Mouse (Mus musculus) testis, postnatal 14 days (tissue): ENCODE data around the gene Rsph6a.

Experiments used
- DNase-seq: peaks from one replicate; pipeline ENCODE4 v3.0.0; 2021; ENCODE audit warnings: low spot score

The Rsph6a gene

GRCm38 (mm10) chr7:19078732-19079131, 24.2 kb downstream of the Rsph6a start:
- DNase-seq = peak; percentile 48

- peak; percentile 11 for DNase-seq
These were observed 26.0 kb downstream of the Rsph6a start for GRCm38 (mm10) chr7:19080451-19080950.

GRCm38 (mm10) chr7:19082171-19082570, 27.7 kb downstream of the Rsph6a start:
- DNase-seq = peak; percentile 35

DNA sequence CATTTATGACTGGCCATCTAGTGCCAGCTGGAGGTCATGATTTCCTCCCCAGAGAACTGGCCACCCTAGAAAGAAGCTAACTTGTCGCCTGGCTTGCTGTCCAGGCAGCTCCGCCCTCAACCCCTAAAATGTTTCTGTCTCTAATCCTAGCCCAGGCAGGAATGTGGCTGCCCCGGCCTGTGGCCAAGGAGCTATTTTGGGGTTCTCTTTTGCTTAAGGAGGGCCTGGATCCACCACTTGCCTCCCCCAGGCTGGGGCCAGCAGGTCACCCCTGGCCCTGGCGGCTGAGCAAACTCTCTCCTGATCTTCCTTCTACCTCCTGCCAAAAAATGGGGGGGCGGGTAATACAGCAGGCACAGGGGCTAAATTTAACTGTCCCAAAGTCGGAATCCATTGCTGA, 28.6 kb downstream of the Rsph6a start:
- DNase-seq = no peak

DNA sequence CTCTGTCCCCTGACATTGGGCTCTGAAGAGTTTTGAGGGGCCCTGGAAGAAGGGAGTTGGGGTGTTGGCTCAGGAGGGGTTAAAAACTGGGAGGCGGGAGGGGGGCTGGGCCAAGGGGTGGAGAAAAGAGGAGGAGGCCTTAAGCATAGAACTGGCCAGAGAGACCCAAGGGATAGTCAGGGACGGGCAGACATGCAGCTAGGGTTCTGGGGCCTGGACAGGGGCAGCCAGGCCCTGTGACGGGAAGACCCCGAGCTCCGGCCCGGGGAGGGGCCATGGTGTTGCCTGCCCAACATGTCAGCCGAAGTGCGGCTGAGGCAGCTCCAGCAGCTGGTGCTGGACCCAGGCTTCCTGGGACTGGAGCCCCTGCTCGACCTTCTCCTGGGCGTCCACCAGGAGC, 29.2 kb downstream of the Rsph6a start, which contains the start of gene Dmpk:
Gene Dmpk (plus strand): TSS at position 149 of the 400 bp plus-strand sequence.
- DNase-seq = no peak

DNA sequence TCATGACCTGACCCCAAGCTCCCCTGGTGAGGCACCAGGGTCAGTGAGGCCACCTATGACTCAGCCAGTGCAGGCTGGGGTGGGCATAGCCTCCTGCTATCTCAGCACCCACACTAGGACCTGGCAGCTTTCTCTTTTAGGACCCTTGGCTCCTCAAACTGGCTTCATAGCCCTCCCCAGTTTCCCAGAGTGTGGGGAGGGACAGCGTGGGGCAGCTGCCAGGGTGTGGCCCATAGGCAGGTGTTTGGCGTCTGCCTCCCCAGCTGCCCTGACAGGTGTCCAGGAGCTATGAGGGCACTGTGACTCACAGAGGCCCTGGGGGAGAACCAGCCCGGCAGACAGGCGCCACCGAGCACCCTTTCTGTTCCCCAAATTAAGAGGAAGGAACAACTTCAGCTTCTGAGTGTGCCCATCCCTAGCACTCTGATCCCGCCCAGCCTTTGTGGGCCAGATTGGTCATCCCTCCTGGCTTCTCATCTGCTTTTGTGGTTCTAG, 29.8 kb downstream of the Rsph6a start:
- no peak for DNase-seq

DNA sequence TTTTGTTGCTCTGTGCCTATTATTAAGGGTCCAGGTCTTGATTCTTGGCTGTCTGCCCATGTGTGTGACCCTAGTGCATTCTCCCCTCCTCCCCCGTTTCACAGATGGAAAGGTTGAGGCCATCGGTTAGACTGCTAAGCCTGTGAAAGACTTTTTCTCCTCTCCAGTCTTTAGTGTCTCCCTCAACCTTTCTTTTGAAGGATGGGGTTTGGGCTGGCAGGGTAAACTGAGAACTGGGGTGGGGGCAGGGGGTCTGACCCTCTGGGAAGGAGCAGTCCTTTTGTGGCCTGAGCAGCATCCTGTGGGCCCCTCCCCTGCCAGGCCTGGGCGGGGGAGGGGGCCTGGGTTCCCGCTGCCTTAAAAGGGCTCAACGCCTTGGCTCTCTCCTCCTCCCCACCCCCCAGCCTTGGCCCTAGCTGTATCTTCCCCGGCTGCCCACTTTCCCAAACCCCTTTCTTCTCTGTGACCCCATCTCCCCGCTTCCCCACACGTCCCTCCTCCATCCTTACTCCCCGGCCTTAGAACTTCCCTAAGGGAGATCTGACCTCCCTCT, 30.5 kb downstream of the Rsph6a start:
- no peak for DNase-seq

DNA sequence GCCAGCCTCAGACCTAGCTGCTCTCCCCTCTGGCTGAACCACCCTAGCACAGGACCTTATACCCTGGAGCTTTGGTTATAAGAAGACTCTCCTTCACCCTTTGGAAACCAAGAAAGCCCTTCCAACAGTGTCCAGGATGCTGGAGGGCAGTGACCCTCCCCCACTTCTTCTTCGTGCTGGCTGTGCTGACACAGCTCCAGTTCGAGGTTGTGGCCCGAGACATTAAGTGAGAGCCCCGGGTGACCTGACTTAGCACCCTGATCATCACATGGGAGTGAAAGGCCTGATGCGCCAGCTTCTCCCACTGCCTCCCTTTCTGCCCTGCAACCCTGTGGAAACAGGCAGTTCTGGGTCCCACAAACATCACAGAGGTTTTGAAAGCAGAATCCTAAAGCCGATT, 31.0 kb downstream of the Rsph6a start:
- DNase-seq = no peak

DNA sequence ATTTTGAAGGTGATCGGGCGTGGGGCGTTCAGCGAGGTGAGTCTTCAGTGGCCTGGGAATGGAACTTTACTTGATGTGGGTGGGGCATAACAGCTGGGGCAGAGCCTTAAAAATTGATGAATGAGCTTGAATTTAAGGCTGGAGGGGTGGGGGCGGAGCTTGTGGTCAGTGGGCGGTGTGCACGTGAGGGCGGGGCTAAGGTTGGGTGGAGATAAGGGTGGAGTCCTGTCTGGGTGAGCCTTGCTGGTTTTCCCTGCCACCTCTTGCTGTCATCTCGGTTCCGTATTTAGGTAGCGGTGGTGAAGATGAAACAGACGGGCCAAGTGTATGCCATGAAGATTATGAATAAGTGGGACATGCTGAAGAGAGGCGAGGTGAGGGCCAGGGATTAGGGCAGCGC, 31.6 kb downstream of the Rsph6a start:
- no peak for DNase-seq

DNA sequence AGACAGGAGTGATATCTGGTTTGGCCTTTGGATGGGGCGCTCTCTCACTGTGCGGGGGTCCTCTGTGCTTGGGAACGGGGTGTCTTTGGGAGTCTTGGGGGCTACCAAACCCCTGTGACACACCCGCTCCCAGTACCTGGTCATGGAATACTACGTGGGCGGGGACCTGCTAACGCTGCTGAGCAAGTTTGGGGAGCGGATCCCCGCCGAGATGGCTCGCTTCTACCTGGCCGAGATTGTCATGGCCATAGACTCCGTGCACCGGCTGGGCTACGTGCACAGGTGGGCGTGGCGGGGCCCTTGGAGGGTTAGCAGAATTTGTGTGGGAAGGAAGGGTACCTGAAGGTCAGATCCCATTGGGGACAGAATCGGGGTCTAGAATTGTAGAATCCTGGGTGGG, 32.3 kb downstream of the Rsph6a start:
- DNase-seq = no peak

DNA sequence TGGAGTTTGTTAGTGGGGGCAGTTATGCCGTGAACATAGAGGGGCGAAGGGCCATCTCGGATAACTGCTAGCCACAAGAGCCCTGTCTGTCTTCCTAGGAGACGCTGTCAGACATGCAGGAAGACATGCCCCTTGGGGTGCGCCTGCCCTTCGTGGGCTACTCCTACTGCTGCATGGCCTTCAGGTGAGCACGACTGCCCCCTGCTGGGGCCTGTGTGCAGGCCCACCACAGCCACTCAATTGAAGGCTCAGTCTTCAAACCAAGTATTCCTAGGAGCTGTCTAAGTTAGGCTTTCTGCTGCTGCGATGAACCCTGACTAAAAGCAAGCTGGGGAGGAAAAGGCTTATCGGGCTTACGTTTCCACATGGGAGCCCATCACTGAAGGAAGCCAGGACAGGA, 34.3 kb downstream of the Rsph6a start:
- no peak for DNase-seq

DNA sequence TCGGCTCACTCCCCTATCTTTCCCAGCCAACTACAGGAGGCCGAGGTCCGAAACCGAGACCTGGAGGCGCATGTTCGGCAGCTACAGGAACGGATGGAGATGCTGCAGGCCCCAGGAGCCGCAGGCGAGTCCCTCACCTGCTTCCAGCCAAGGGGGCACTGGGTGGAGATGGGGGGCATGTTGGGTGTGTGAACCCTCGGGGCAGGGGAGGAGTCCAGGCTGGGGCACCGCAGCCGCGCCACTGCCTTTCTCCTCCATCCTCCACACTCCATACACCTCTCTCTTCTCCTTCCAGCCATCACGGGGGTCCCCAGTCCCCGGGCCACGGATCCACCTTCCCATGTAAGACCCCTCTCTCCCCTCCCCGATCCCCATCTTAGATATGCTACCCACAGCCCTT, 37.4 kb downstream of the Rsph6a start:
- DNase-seq = no peak

DNA sequence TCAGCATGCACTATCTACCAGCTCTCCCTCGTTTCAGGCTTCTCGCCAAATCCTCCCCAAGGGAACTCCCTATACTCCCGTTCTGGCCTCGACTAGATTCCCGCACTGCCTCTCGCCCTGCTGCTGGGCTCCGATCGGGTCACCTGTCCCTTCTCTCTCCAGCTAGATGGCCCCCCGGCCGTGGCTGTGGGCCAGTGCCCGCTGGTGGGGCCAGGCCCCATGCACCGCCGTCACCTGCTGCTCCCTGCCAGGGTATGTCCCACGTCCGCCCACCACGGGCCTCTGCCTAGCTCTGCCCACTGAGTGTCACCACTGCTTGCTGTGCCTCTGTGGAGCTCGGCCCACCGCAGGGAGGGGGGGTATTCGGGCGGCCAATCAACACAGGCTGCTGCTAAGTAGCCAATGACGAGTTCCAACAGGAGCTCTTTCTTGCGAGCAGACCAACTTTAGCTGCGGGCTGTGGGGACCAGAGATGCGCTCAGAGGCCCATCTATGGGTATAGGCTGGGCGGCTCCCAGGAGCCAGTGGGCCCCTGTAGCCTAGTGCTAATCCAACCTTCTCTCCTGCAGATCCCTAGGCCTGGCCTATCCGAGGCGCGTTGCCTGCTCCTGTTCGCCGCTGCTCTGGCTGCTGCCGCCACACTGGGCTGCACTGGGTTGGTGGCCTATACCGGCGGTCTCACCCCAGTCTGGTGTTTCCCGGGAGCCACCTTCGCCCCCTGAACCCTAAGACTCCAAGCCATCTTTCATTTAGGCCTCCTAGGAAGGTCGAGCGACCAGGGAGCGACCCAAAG, 38.1 kb downstream of the Rsph6a start:
- DNase-seq = peak; percentile 72

- DNase-seq = peak; percentile 75
These were observed 38.7 kb downstream of the Rsph6a start for GRCm38 (mm10) chr7:19093174-19093521.

DNA sequence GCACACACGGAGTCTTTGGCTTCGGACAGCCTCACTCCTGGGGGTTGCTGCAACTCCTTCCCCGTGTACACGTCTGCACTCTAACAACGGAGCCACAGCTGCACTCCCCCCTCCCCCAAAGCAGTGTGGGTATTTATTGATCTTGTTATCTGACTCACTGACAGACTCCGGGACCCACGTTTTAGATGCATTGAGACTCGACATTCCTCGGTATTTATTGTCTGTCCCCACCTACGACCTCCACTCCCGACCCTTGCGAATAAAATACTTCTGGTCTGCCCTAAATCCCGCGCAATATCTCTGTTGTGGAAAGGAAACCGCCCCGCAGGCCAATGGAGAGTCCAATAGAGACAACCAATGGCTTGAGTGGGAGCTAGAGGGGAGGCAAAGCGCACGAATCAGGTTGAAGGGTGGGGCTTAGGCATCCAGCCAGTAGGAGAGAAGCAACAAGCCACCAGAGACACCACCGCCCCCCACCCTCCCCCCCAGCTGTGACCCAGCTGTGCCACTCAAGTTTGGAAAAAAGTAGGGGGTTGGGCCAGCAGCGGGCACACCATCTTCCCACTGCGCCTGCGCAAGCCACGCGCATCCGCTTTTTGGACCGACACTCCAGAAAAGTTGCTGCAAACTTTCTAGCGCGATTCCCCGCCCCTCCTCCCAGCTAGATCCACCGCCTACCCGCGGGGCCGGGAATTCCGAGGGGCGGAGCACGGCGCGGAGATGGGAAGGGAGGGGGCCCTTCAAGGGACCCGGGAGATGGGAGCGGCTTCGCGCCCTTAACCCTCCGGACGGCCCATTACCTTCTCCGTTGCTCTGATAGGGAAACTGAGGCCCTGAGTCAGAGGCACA, 39.3 kb downstream of the Rsph6a start:
- peak; percentile 92 for DNase-seq

DNA sequence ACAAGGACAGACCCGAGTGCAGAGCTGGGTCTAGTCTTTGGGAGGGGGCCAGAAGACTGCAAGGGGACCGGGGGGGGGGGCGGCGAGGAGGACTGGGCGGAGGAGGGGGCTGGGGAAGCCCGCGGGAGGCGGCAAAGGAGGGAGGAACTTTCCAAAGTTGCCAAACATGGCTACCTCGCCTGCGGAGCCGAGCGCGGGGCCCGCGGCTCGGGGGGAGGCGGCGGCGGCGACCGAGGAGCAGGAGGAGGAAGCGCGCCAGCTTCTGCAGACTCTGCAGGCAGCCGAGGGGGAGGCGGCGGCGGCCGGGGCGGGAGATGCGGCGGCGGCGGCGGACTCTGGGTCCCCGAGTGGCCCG, 40.0 kb downstream of the Rsph6a start, which contains the start of gene Six5:
Gene Six5 (plus strand): TSS at position 124 of the 355 bp plus-strand sequence.
- DNase-seq = no peak

DNA sequence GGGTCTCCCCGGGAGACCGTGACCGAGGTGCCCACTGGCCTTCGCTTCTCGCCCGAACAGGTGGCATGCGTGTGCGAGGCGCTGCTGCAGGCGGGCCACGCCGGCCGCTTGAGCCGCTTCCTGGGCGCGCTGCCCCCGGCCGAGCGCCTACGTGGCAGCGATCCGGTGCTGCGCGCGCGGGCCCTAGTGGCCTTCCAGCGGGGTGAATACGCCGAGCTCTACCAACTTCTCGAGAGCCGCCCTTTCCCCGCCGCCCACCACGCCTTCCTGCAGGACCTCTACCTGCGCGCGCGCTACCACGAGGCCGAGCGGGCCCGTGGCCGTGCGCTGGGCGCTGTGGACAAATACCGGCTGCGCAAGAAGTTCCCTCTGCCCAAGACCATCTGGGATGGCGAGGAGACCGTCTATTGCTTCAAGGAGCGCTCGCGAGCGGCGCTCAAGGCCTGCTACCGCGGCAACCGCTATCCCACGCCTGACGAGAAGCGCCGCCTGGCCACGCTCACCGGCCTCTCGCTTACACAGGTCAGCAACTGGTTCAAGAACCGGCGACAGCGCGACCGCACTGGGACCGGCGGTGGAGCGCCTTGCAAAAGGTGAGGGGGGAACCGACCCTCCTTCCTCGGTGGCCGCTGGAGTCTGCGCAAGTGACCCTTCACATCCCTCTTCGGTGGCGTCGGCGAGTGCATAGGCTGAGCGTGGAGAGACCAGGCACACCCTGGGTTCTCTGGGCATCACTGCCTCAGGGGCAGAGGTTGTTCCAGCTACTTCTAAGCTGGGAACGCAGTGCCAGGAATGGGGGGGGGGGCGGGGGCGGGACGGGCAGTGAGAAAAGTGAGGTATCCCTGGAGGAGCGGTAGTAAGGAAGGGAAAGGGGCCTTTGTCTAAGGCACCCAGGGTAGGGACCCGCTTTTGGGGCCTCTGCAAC, 40.6 kb downstream of the Rsph6a start:
- DNase-seq = no peak

GRCm38 (mm10) chr7:19095751-19096110, 41.2 kb downstream of the Rsph6a start:
- peak; percentile 73 for DNase-seq

GRCm38 (mm10) chr7:19096421-19096976, 42.0 kb downstream of the Rsph6a start:
- DNase-seq = no peak

GRCm38 (mm10) chr7:19097217-19097616, 42.7 kb downstream of the Rsph6a start:
- peak; percentile 23 for DNase-seq

- DNase-seq = peak; percentile 8
These were observed 43.4 kb downstream of the Rsph6a start for GRCm38 (mm10) chr7:19097863-19098262.
